Mouse (Mus musculus): ENCODE measurements around the gene Ctsk. TPM values are rescaled to one million over a fixed set of nuclear protein-coding genes. Genes with fewer than 3 reads are reported as not detected.

The Ctsk gene
- 18.3 and 20.2 TPM in 2 replicates for polyA plus RNA-seq (2016; fragmentation: Nextera tagmentation; extraction: Ambion mirVana)

- H3K27me3 ChIP-seq: no peaks in the 10 kb centered on the region
- H3K9me3 ChIP-seq (replicated peaks): no peaks in the 10 kb centered on the region
- H3K36me3 ChIP-seq: peaks cover 23% of the 10 kb centered on the region
- H3K4me2 ChIP-seq (replicated peaks): peak within 1 kb of the TSS; percentile 24; the same call in 1 of the 2 replicates
- WGBS: 82% methylated on average over 7 of the region's 7 CpGs
- no peak within 1 kb of the TSS for H3K27ac ChIP-seq
- H3K9ac ChIP-seq: no peak within 1 kb of the TSS
- ATAC-seq (ENCODE audit: low FRiP score): no peak
- no peak within 1 kb of the TSS; the same call in 1 of the 2 replicates for H3K4me3 ChIP-seq
- H3K4me1 ChIP-seq: peaks cover 4% of the 10 kb centered on the region; the same call in 1 of the 2 replicates
These were observed at the start of gene Ctsk for GRCm38 (mm10) chr3:95499024-95499423. Ctsk (plus strand) TSS chr3:95499256.

- 53% methylated on average over 1 of the region's 1 CpGs for WGBS
- ATAC-seq (ENCODE audit: low FRiP score): no peak
These were observed 48.6 kb upstream of the Ctsk start for GRCm38 (mm10) chr3:95450408-95450807.

GRCm38 (mm10) chr3:95450915-95451314, 48.1 kb upstream of the Ctsk start:
- WGBS: 92% methylated on average over 3 of the region's 3 CpGs
- Histone ChIP-seq H3K4me2 (replicated peaks) (no peak overlapping the region), H3K9me3 (replicated peaks) (no peaks in the 10 kb centered on the region), H3K27ac (no peak overlapping the region), H3K27me3 (no peaks in the 10 kb centered on the region), H3K4me3 (no peak overlapping the region), H3K4me1 (no peaks in the 10 kb centered on the region), H3K36me3 (peaks cover 29% of the 10 kb centered on the region), H3K9ac (no peak overlapping the region)
- ATAC-seq (ENCODE audit: low FRiP score): no peak

More at GRCm38 (mm10) chr3:95450408-95450807, 48.6 kb upstream of the Ctsk start:
- Histone ChIP-seq H3K36me3 (peaks cover 29% of the 10 kb centered on the region), H3K9ac (no peak overlapping the region), H3K4me1 (no peaks in the 10 kb centered on the region), H3K9me3 (replicated peaks) (no peaks in the 10 kb centered on the region), H3K4me2 (replicated peaks) (no peak overlapping the region), H3K27me3 (no peaks in the 10 kb centered on the region), H3K27ac (no peak overlapping the region), H3K4me3 (no peak overlapping the region)

GRCm38 (mm10) chr3:95456367-95456766, 42.7 kb upstream of the Ctsk start:
- WGBS: over 99% methylated on average over 5 of the region's 5 CpGs
- no peak overlapping the region for H3K4me3 ChIP-seq
- ATAC-seq (ENCODE audit: low FRiP score): no peak

GRCm38 (mm10) chr3:95457758-95458157, 41.3 kb upstream of the Ctsk start:
- H3K4me1 ChIP-seq: no peaks in the 10 kb centered on the region
- no peak overlapping the region for H3K4me2 ChIP-seq (replicated peaks)
- H3K27ac ChIP-seq: no peak overlapping the region
- 77% methylated on average over 3 of the region's 3 CpGs for WGBS
- H3K9ac ChIP-seq: no peak overlapping the region
- H3K4me3 ChIP-seq: no peak overlapping the region
- H3K27me3 ChIP-seq: no peaks in the 10 kb centered on the region
- H3K9me3 ChIP-seq (replicated peaks): no peaks in the 10 kb centered on the region
- ATAC-seq (ENCODE audit: low FRiP score): no peak
- peaks cover 26% of the 10 kb centered on the region for H3K36me3 ChIP-seq

More at GRCm38 (mm10) chr3:95456367-95456766, 42.7 kb upstream of the Ctsk start:
- Histone ChIP-seq H3K27me3 (no peaks in the 10 kb centered on the region), H3K36me3 (peaks cover 19% of the 10 kb centered on the region), H3K4me1 (no peaks in the 10 kb centered on the region), H3K9me3 (replicated peaks) (no peaks in the 10 kb centered on the region), H3K4me2 (replicated peaks) (no peak overlapping the region), H3K9ac (no peak overlapping the region), H3K27ac (no peak overlapping the region)

GRCm38 (mm10) chr3:95459381-95459780, 39.7 kb upstream of the Ctsk start:
- Histone ChIP-seq H3K4me2 (replicated peaks) (no peak overlapping the region), H3K36me3 (peaks cover 16% of the 10 kb centered on the region), H3K9me3 (replicated peaks) (no peaks in the 10 kb centered on the region), H3K4me1 (no peaks in the 10 kb centered on the region), H3K27me3 (no peaks in the 10 kb centered on the region), H3K4me3 (no peak overlapping the region), H3K9ac (no peak overlapping the region), H3K27ac (no peak overlapping the region)
- ATAC-seq (ENCODE audit: low FRiP score): no peak
- 75% methylated on average over 1 of the region's 1 CpGs for WGBS

- no peak overlapping the region for H3K4me3 ChIP-seq
- H3K9ac ChIP-seq: no peak overlapping the region
- H3K9me3 ChIP-seq (replicated peaks): no peaks in the 10 kb centered on the region
- H3K27ac ChIP-seq: no peak overlapping the region
- no peak overlapping the region for H3K4me2 ChIP-seq (replicated peaks)
- no peaks in the 10 kb centered on the region for H3K4me1 ChIP-seq
- no peaks in the 10 kb centered on the region for H3K27me3 ChIP-seq
- no peak for ATAC-seq (ENCODE audit: low FRiP score)
- H3K36me3 ChIP-seq: peaks cover 21% of the 10 kb centered on the region
These were observed 35.2 kb upstream of the Ctsk start for GRCm38 (mm10) chr3:95463852-95464251.

- H3K4me2 ChIP-seq (replicated peaks): no peak overlapping the region
- H3K4me3 ChIP-seq: no peak overlapping the region
- H3K4me1 ChIP-seq: no peaks in the 10 kb centered on the region
- H3K9me3 ChIP-seq (replicated peaks): no peaks in the 10 kb centered on the region
- no peak overlapping the region for H3K27ac ChIP-seq
- no peaks in the 10 kb centered on the region for H3K27me3 ChIP-seq
- peaks cover 60% of the 10 kb centered on the region for H3K36me3 ChIP-seq
- WGBS: 100% methylated on average over 1 of the region's 1 CpGs
- H3K9ac ChIP-seq: no peak overlapping the region
- no peak for ATAC-seq (ENCODE audit: low FRiP score)
These were observed 20.1 kb upstream of the Ctsk start for GRCm38 (mm10) chr3:95478966-95479365.

- no peak overlapping the region for H3K9ac ChIP-seq
- H3K4me1 ChIP-seq: no peaks in the 10 kb centered on the region
- no peak overlapping the region for H3K4me3 ChIP-seq
- no peak for ATAC-seq (ENCODE audit: low FRiP score)
- no peak overlapping the region for H3K27ac ChIP-seq
- no peaks in the 10 kb centered on the region for H3K9me3 ChIP-seq (replicated peaks)
- 96% methylated on average over 2 of the region's 2 CpGs for WGBS
- no peak overlapping the region for H3K4me2 ChIP-seq (replicated peaks)
- H3K36me3 ChIP-seq: peaks cover 75% of the 10 kb centered on the region
- no peaks in the 10 kb centered on the region for H3K27me3 ChIP-seq
These were observed 12.6 kb upstream of the Ctsk start for GRCm38 (mm10) chr3:95486421-95486820.

- H3K4me2 ChIP-seq (replicated peaks): no peak overlapping the region
- no peak for ATAC-seq (ENCODE audit: low FRiP score)
- H3K4me1 ChIP-seq: no peaks in the 10 kb centered on the region
- H3K9me3 ChIP-seq (replicated peaks): no peaks in the 10 kb centered on the region
- H3K36me3 ChIP-seq: peaks cover 77% of the 10 kb centered on the region
- no peaks in the 10 kb centered on the region for H3K27me3 ChIP-seq
- no peak overlapping the region for H3K9ac ChIP-seq
- no peak overlapping the region for H3K4me3 ChIP-seq
- WGBS: 95% methylated on average over 3 of the region's 3 CpGs
- H3K27ac ChIP-seq: no peak overlapping the region
These were observed 10.4 kb upstream of the Ctsk start for GRCm38 (mm10) chr3:95488679-95489078.

GRCm38 (mm10) chr3:95490238-95490637, 8.8 kb upstream of the Ctsk start:
- H3K9ac ChIP-seq: no peak overlapping the region
- H3K4me3 ChIP-seq: no peak overlapping the region
- no peak overlapping the region for H3K4me2 ChIP-seq (replicated peaks)
- peaks cover 81% of the 10 kb centered on the region for H3K36me3 ChIP-seq
- H3K27me3 ChIP-seq: no peaks in the 10 kb centered on the region
- 95% methylated on average over 2 of the region's 2 CpGs for WGBS
- H3K4me1 ChIP-seq: no peaks in the 10 kb centered on the region
- no peak for ATAC-seq (ENCODE audit: low FRiP score)
- H3K9me3 ChIP-seq (replicated peaks): no peaks in the 10 kb centered on the region
- no peak overlapping the region for H3K27ac ChIP-seq

GRCm38 (mm10) chr3:95494342-95494741, 4.7 kb upstream of the Ctsk start:
- H3K27ac ChIP-seq: no peak overlapping the region
- no peaks in the 10 kb centered on the region for H3K27me3 ChIP-seq
- peaks cover 60% of the 10 kb centered on the region for H3K36me3 ChIP-seq
- no peak overlapping the region for H3K9ac ChIP-seq
- no peaks in the 10 kb centered on the region for H3K4me1 ChIP-seq
- no peaks in the 10 kb centered on the region for H3K9me3 ChIP-seq (replicated peaks)
- 64% methylated on average over 6 of the region's 6 CpGs for WGBS
- H3K4me2 ChIP-seq (replicated peaks): no peak overlapping the region
- ATAC-seq (ENCODE audit: low FRiP score): no peak
- no peak overlapping the region for H3K4me3 ChIP-seq

GRCm38 (mm10) chr3:95498229-95498628, 827 bp upstream of the Ctsk start:
- H3K4me2 ChIP-seq (replicated peaks): no peak overlapping the region
- H3K4me1 ChIP-seq: peaks cover 4% of the 10 kb centered on the region; the same call in 1 of the 2 replicates
- H3K27me3 ChIP-seq: no peaks in the 10 kb centered on the region
- no peaks in the 10 kb centered on the region for H3K9me3 ChIP-seq (replicated peaks)
- 90% methylated on average over 2 of the region's 2 CpGs for WGBS
- ATAC-seq (ENCODE audit: low FRiP score): no peak
- peaks cover 30% of the 10 kb centered on the region for H3K36me3 ChIP-seq
- H3K27ac ChIP-seq: no peak overlapping the region
- H3K4me3 ChIP-seq: no peak overlapping the region
- no peak overlapping the region for H3K9ac ChIP-seq

All from hindbrain, embryonic 12.5 days (tissue).